Comparison of ENCODE assay signal across 28 mouse cellular contexts in genomic region chr1:189272281-189272680, GRCm38 (mm10).
DNase-seq lines count a peak whose midpoint lies in the region; ATAC-seq and TF ChIP-seq lines count a peak whose summit lies in the region.
"Had no signal": no experiment of that assay in that cellular context is flagged by ENCODE, and none has a peak within 500 bp of the region (broad histone marks: within the 10 kb centered on the region; RNA-seq: fewer than 3 reads in every experiment).

No protein-coding gene starts in this region.

- intact Hi-C loops in left cerebral cortex, adult 2 months (cut with DNase I), result loop anchor here (5.0 kb wide), 3 partner anchors 225 to 360 kb away; no protein-coding TSS in a partner anchor
- intact Hi-C loops in left cerebral cortex, postnatal 36 days (cut with DNase I), result no loop called here

- TF ChIP-seq POLR2A in embryonic fibroblast, embryonic 13.5 days (IDR thresholded peaks at IDR 0.05; ENCODE audit: low read depth, low read length), result no peak

- H3K27me3 ChIP-seq in forebrain, postnatal 0 days (ENCODE audit: insufficient read depth, low read length), result no peaks in the 10 kb centered on the region
- H3K27me3 ChIP-seq in forebrain, embryonic 11.5 days (ENCODE audit: control insufficient read depth, insufficient read depth, low read length), result no peaks in the 10 kb centered on the region
- H3K27me3 ChIP-seq: embryonic facial prominence, embryonic 13.5 days; heart, embryonic 13.5 days had no signal

- H3K36me3 ChIP-seq in forebrain, postnatal 0 days (ENCODE audit: insufficient read depth), result no peaks in the 10 kb centered on the region
- no peaks in the 10 kb centered on the region for H3K36me3 ChIP-seq in forebrain, embryonic 11.5 days (ENCODE audit: control insufficient read depth, insufficient read depth, low read length)
- H3K36me3 ChIP-seq: embryonic facial prominence, embryonic 10.5 days; embryonic facial prominence, embryonic 13.5 days; forebrain, embryonic 10.5 days; heart, embryonic 10.5 days; heart, embryonic 13.5 days had no signal

- no peaks in the 10 kb centered on the region for H3K9me3 ChIP-seq in forebrain, postnatal 0 days (ENCODE audit: low read length)
- no peaks in the 10 kb centered on the region for H3K9me3 ChIP-seq in forebrain, embryonic 11.5 days (ENCODE audit: control insufficient read depth, low read length)
- H3K9me3 ChIP-seq: embryonic facial prominence, embryonic 10.5 days; embryonic facial prominence, embryonic 13.5 days; forebrain, embryonic 10.5 days; heart, embryonic 10.5 days; heart, embryonic 13.5 days had no signal

- no peak for ATAC-seq in forebrain, postnatal 0 days
- ATAC-seq in forebrain, embryonic 11.5 days (replicated peaks; ENCODE audit: low FRiP score), result no peak
- ATAC-seq: forebrain, embryonic 14.5 days; hindbrain, postnatal 0 days; inflammation-experienced regulatory T-cells, adult 6 months had no signal

- 87% methylated on average over 2 of the region's 2 CpGs for WGBS in forebrain, postnatal 0 days
- 91% methylated on average over 2 of the region's 2 CpGs for WGBS in forebrain, embryonic 11.5 days

- no peak overlapping the region for H3K9ac ChIP-seq in forebrain, postnatal 0 days
- H3K9ac ChIP-seq in forebrain, embryonic 11.5 days (ENCODE audit: low read length), result no peak overlapping the region
- H3K9ac ChIP-seq: embryonic facial prominence, embryonic 13.5 days; heart, embryonic 13.5 days; hindbrain, embryonic 14.5 days had no signal

- H3K27ac ChIP-seq in forebrain, postnatal 0 days (ENCODE audit: low read depth, low read length), result no peak overlapping the region
- H3K27ac ChIP-seq in forebrain, embryonic 11.5 days (ENCODE audit: low read depth, low read length), result no peak overlapping the region
- peak overlapping the region; percentile 85 for H3K27ac ChIP-seq in layer of hippocampus, adult 2 months
- H3K27ac ChIP-seq in left cerebral cortex, adult 2 months, result peak overlapping the region; percentile 59; the same call in 1 of the 2 replicates
- peak overlapping the region; percentile 52; the same call in 1 of the 2 replicates for H3K27ac ChIP-seq in embryonic fibroblast, embryonic 13.5 days (ENCODE audit: insufficient read depth, low read length)
- H3K27ac ChIP-seq: embryonic facial prominence, embryonic 10.5 days; embryonic facial prominence, embryonic 13.5 days; forebrain, embryonic 10.5 days; gastrocnemius, adult 2 months; heart, embryonic 10.5 days; heart, embryonic 13.5 days; hindbrain, embryonic 14.5 days; hindbrain, postnatal 0 days had no signal

- no peak overlapping the region for H3K4me2 ChIP-seq in forebrain, postnatal 0 days (ENCODE audit: low read depth)
- no peak overlapping the region for H3K4me2 ChIP-seq in forebrain, embryonic 11.5 days (ENCODE audit: low read depth, low read length, severe bottlenecking)
- H3K4me2 ChIP-seq: embryonic facial prominence, embryonic 13.5 days; heart, embryonic 13.5 days; hindbrain, embryonic 14.5 days had no signal

- TF ChIP-seq CTCF in forebrain, postnatal 0 days (IDR thresholded peaks at IDR 0.05; ENCODE audit: low read depth), result no peak
- TF ChIP-seq CTCF in layer of hippocampus, adult 2 months (conservative IDR thresholded peaks at IDR 0.05), result no peak
- no peak for TF ChIP-seq CTCF in left cerebral cortex, adult 2 months (IDR thresholded peaks at IDR 0.05)
- TF ChIP-seq CTCF in embryonic fibroblast, embryonic 13.5 days (IDR thresholded peaks at IDR 0.05; ENCODE audit: borderline replicate concordance, insufficient read depth, low read length), result no peak

- H3K4me1 ChIP-seq in forebrain, postnatal 0 days (ENCODE audit: insufficient read depth), result no peaks in the 10 kb centered on the region
- no peaks in the 10 kb centered on the region for H3K4me1 ChIP-seq in forebrain, embryonic 11.5 days (replicated peaks; ENCODE audit: control insufficient read depth, insufficient read depth, low read length)
- no peaks in the 10 kb centered on the region; the same call in 1 of the 2 replicates for H3K4me1 ChIP-seq in embryonic fibroblast, embryonic 13.5 days (ENCODE audit: control insufficient read depth, insufficient read depth, low read length)
- H3K4me1 ChIP-seq: embryonic facial prominence, embryonic 10.5 days; embryonic facial prominence, embryonic 13.5 days; forebrain, embryonic 10.5 days; heart, embryonic 10.5 days; heart, embryonic 13.5 days had no signal

- peak; percentile 6 for DNase-seq in forebrain, postnatal 0 days
- DNase-seq in forebrain, embryonic 11.5 days (ENCODE audit: low spot score), result no peak
- peak in 1 of 2 experiments; percentile 51 for DNase-seq in layer of hippocampus, adult 2 months (ENCODE audit: low spot score in 2 of 2)
- DNase-seq in layer of hippocampus, postnatal 36 days, result no peak
- DNase-seq in left cerebral cortex, adult 2 months (ENCODE audit: extremely low spot score in 1 of 2, low spot score in 2 of 2), result no peak
- DNase-seq in left cerebral cortex, postnatal 36 days (ENCODE audit: low spot score in 2 of 2), result no peak
- DNase-seq in MN1 (ENCODE audit: low spot score), result no peak
- DNase-seq: adrenal gland, adult 2 months; adrenal gland, postnatal 14 days; cerebellum, adult 11-12 months; cerebellum, adult 8-10 months; cerebellum, postnatal 36 days; embryo, embryonic 11 days; gastrocnemius, adult 2 months; gastrocnemius, postnatal 14 days; heart, adult 18-20 months; heart, postnatal 14 days; heart, postnatal 4 days had no signal

- H3K4me3 ChIP-seq in forebrain, postnatal 0 days (ENCODE audit: low read depth, low read length), result no peak overlapping the region
- no peak overlapping the region for H3K4me3 ChIP-seq in forebrain, embryonic 11.5 days (ENCODE audit: low read depth, low read length)
- H3K4me3 ChIP-seq in layer of hippocampus, adult 2 months, result no peak overlapping the region
- H3K4me3 ChIP-seq in left cerebral cortex, adult 2 months, result no peak overlapping the region
- H3K4me3 ChIP-seq in embryonic fibroblast, embryonic 13.5 days (ENCODE audit: insufficient read depth, low read length), result no peak overlapping the region
- H3K4me3 ChIP-seq: embryonic facial prominence, embryonic 10.5 days; embryonic facial prominence, embryonic 13.5 days; forebrain, embryonic 10.5 days; gastrocnemius, adult 2 months; heart, embryonic 10.5 days; heart, embryonic 13.5 days had no signal

Comparison
In these comparisons a context has a peak if more than half of its experiments do, and no peak if none do; other contexts are left out.
1. H3K27ac ChIP-seq: peak in layer of hippocampus, adult 2 months (single experiment), left cerebral cortex, adult 2 months (single experiment) and embryonic fibroblast, embryonic 13.5 days (single experiment); none in forebrain, postnatal 0 days (single experiment) and forebrain, embryonic 11.5 days (single experiment).